Mouse (Mus musculus) heart, adult 8-10 months (tissue): ENCODE results near the gene Myl6b. TPM values are rescaled to one million over a fixed set of nuclear protein-coding genes. Genes with fewer than 3 reads are reported as not detected.

Experiments used
- DNase-seq: peaks from one replicate; pipeline ENCODE4 v3.0.0; 2022; ENCODE audit warnings: low spot score
- microRNA-seq: library from miRNA; unstranded; fragments of <30 nt; microRNA quantifications from one replicate; pipeline ENCODE4 v1.2.0, GENCODE M21; 2022
- total RNA-seq, 4 experiments: library from RNA; stranded (reverse); gene quantifications; 2 replicates each; pipeline ENCODE4 v1.2.4; 2022

Gene Myl6b
- total RNA-seq, 4 experiments from 2014 or later: 3.2 to 4.1 (median 3.4) TPM

DNA sequence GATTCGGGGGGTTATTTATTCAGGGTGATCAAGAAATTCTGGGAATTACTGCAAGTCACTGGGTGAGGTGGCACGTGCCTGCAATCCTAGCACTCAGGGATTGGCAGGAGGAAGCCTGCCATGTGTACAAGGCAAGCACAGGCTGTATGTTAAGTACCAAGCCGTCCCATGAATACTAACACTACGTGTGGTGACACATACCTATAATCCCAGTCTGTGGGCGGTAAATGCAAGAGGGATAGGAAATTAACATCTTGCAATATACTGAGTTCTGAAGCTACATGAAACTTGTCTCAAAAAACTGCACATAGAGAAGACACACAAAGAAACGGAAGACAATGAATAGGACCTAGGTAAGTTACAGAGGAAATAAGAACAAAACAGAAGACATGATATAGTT is 47.5 kb downstream of the Myl6b start:
- DNase-seq: no peak

GRCm38 (mm10) chr10:128445407-128445806 is 53.1 kb downstream of the Myl6b start:
- DNase-seq: no peak

GRCm38 (mm10) chr10:128444354-128444753 is 54.1 kb downstream of the Myl6b start:
- DNase-seq: no peak

Small RNA genes within 50 kb of the gene (microRNA-seq; reads per million reads assigned to microRNA genes)
- gene Mir6916 (not detected), gene Mir8105 (not detected)

Other genes with a start within 250 kb of the Myl6b start
- gene Apon, start 244.6 kb downstream of the Myl6b start, total RNA-seq: not detected
- gene Apof, start 230.0 kb downstream of the Myl6b start, total RNA-seq: not detected
- 1 to 10 TPM; 7.1 to 9.5 (median 8.6) TPM for gene Stat2, start 228.1 kb downstream of the Myl6b start, total RNA-seq
- under 1 TPM in 1 of 4 experiments, not detected in 3; 0.38 TPM for gene Il23a, start 199.9 kb downstream of the Myl6b start, total RNA-seq
- gene Pan2, start 195.3 kb downstream of the Myl6b start, total RNA-seq: 1 to 10 TPM; 6.1 to 7.1 (median 6.5) TPM
- 10 to 100 TPM; 54.6 to 73.4 (median 61.2) TPM for gene Cnpy2, start 176.2 kb downstream of the Myl6b start, total RNA-seq
- gene Cs, start 161.0 kb downstream of the Myl6b start, total RNA-seq: 1,000 to 10,000 TPM in 3 of 4 experiments, 100 to 1,000 TPM in 1; 991 to 1,066 (median 1,045) TPM
- 100 to 1,000 TPM; 365 to 443 (median 423) TPM for gene Coq10a, start 129.7 kb downstream of the Myl6b start, total RNA-seq
- gene Ankrd52, start 121.6 kb downstream of the Myl6b start, total RNA-seq: 10 to 100 TPM; 39.8 to 45.9 (median 44.0) TPM
- not detected for gene Slc39a5, start 97.5 kb downstream of the Myl6b start, total RNA-seq
- gene Nabp2, start 87.2 kb downstream of the Myl6b start, total RNA-seq: 10 to 100 TPM; 44.8 to 50.8 (median 45.2) TPM
- gene Rnf41, start 87.0 kb downstream of the Myl6b start, total RNA-seq: 10 to 100 TPM; 16.2 to 17.6 (median 16.7) TPM
- 10 to 100 TPM; 76.2 to 83.2 (median 79.1) TPM for gene Smarcc2, start 39.4 kb downstream of the Myl6b start, total RNA-seq
- 100 to 1,000 TPM; 202 to 251 (median 236) TPM for gene Myl6, start 4.5 kb downstream of the Myl6b start, total RNA-seq
- 10 to 100 TPM; 16.5 to 17.5 (median 17.1) TPM for gene Esyt1, start 27.2 kb upstream of the Myl6b start, total RNA-seq
- gene Zc3h10, start 49.1 kb upstream of the Myl6b start, total RNA-seq: 1 to 10 TPM; 5.7 to 9.9 (median 6.8) TPM
- gene Rpl41, start 50.6 kb upstream of the Myl6b start, total RNA-seq: 1,000 to 10,000 TPM; 1,313 to 1,574 (median 1,476) TPM
- gene Pa2g4, start 67.3 kb upstream of the Myl6b start, total RNA-seq: 10 to 100 TPM; 35.0 to 47.9 (median 39.4) TPM
- 1 to 10 TPM; 6.9 to 8.5 (median 7.9) TPM for gene Erbb3, start 91.0 kb upstream of the Myl6b start, total RNA-seq
- 100 to 1,000 TPM; 142 to 284 (median 234) TPM for gene Rps26, start 128.1 kb upstream of the Myl6b start, total RNA-seq
- gene Ikzf4, start 147.3 kb upstream of the Myl6b start, total RNA-seq: 1 to 10 TPM in 1 of 4 experiments, under 1 TPM in 3; 0.49 to 2.3 (median 0.55) TPM
- 10 to 100 TPM; 23.1 to 28.7 (median 25.9) TPM for gene Suox, start 175.4 kb upstream of the Myl6b start, total RNA-seq
- 10 to 100 TPM; 84.0 to 87.9 (median 85.0) TPM for gene Rab5b, start 197.6 kb upstream of the Myl6b start, total RNA-seq
- gene Pmel, start 205.5 kb upstream of the Myl6b start, total RNA-seq: under 1 TPM; 0.29 to 0.79 (median 0.44) TPM
- gene Cdk2, start 206.3 kb upstream of the Myl6b start, total RNA-seq: 1 to 10 TPM; 8.0 to 8.8 (median 8.5) TPM
- 10 to 100 TPM; 11.3 to 12.9 (median 12.6) TPM for gene Dgka, start 246.2 kb upstream of the Myl6b start, total RNA-seq
- gene Pym1, start 249.2 kb upstream of the Myl6b start, total RNA-seq: 10 to 100 TPM in 1 of 4 experiments, 1 to 10 TPM in 3; 7.9 to 11.1 (median 9.4) TPM